Mouse (Mus musculus) forebrain, embryonic 14.5 days (tissue): ENCODE data around the gene Zbtb24. TPM values are rescaled to one million over a fixed set of nuclear protein-coding genes. Genes with fewer than 3 reads are reported as not detected.
"Not testable (repeated sequence)": the region's sequence is repeated elsewhere in the genome, so short reads cannot be mapped to it uniquely, and the experiment has no call there.

ENCODE experiments used
- ATAC-seq: fragments of 200-750 bp; cut with Nextera tagmentation; 2 replicates; pipeline ENCODE4 v1.8.0; 2017; ENCODE audit warnings: mild to moderate bottlenecking, moderate library complexity
- DNase-seq: peaks from one replicate; pipeline ENCODE4 v3.0.0-alpha.2; 2015; ENCODE audit warnings: low spot score
- H3K27ac ChIP-seq: fragments of 300-500 bp; sonication (generic); 2 replicates; pipeline ENCODE4 v1.5.1; 2014; ENCODE audit warnings: low read depth, mild to moderate bottlenecking, control low read depth, low read length, moderate library complexity
- H3K27me3 ChIP-seq: fragments of 300-500 bp; sonication (generic); replicated peaks from 2 replicates; pipeline ENCODE4 v1.6.1; 2014; ENCODE audit warnings: low read length, control low read depth, mixed read lengths; ENCODE audit not compliant: control insufficient read depth, insufficient read depth
- H3K36me3 ChIP-seq: fragments of 300-500 bp; sonication (generic); 2 replicates; pipeline ENCODE4 v1.6.1; 2014; ENCODE audit warnings: low read length, control low read depth; ENCODE audit not compliant: control insufficient read depth, insufficient read depth
- H3K4me1 ChIP-seq: fragments of 300-500 bp; sonication (generic); 2 replicates; pipeline ENCODE4 v1.6.1; 2014; ENCODE audit warnings: antibody characterized with exemption, low read length, control low read depth; ENCODE audit not compliant: control insufficient read depth, insufficient read depth
- H3K4me2 ChIP-seq: fragments of 300-500 bp; sonication (generic); 2 replicates; pipeline ENCODE4 v1.6.1; 2014; ENCODE audit warnings: mild to moderate bottlenecking, control low read depth, low read length
- H3K4me3 ChIP-seq: fragments of 300-500 bp; sonication (generic); 2 replicates; pipeline ENCODE4 v1.5.1; 2014; ENCODE audit warnings: low read depth, low read length, control low read depth
- H3K9ac ChIP-seq: fragments of 300-500 bp; sonication (generic); 2 replicates; pipeline ENCODE4 v1.6.1; 2014; ENCODE audit warnings: mild to moderate bottlenecking, low read length, control low read depth, moderate library complexity
- H3K9me3 ChIP-seq: fragments of 300-500 bp; sonication (generic); replicated peaks from 2 replicates; pipeline ENCODE4 v1.6.1; 2016; ENCODE audit warnings: low read length, control low read depth, mixed read lengths; ENCODE audit not compliant: control insufficient read depth
- WGBS: fragments of 180-500 bp; shearing (Covaris S2); extraction: QIAGEN DNeasy Blood & Tissue Kit; methylation state at CpG from one replicate; pipeline ENCODE4 v1.1.7; 2014; 5-methylcytosine and 5-hydroxymethylcytosine counted together
- polyA plus RNA-seq: library from polyadenylated mRNA; unstranded; fragments of >200 nt; fragmentation: Nextera tagmentation; extraction: Ambion mirVana; gene quantifications from 2 replicates; pipeline ENCODE4 v1.2.1, GENCODE M21; 2014

Gene Zbtb24
- 18.8 and 22.9 TPM in 2 replicates for polyA plus RNA-seq

DNA sequence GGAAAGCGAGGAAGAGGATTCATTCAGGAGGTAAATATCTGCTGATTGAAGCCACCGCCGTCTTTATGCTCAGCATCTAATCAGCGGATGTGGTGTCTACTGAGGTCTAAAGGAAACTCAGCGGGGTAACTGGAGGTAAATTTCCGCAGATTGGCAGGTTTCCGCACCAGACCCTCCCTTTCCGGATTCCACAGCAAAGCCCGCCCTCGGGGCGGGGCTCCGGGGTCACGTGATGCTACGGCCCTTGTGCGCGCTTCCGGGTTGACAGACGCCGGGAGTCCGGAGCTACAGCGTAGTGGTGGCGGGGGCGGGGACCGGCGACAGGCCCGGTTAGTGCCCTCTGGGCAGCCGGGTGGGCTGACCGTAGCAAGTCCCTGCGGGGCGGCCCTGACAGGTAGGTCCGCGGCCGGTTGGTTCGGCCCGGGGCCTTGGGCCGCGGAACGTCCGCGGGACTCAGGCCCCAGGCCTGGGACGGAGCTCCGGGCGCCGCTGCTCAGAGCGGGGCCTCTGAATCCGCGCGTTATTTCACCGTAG is at the start of gene Zbtb24:
Gene Zbtb24, plus strand, starts transcription at position 247 of the 534 bp plus-strand sequence.
- Histone ChIP-seq H3K27ac (peak within 1 kb of the TSS; percentile 64; the same call in 1 of the 2 replicates), H3K4me1 (peaks cover 9% of the 10 kb centered on the region), H3K4me2 (peak within 1 kb of the TSS; percentile 59), H3K4me3 (peak within 1 kb of the TSS; percentile 93), H3K9ac (peak within 1 kb of the TSS; percentile 81), H3K36me3 (peaks cover 27% of the 10 kb centered on the region), H3K9me3 (no peaks in the 10 kb centered on the region), H3K27me3 (no peaks in the 10 kb centered on the region)
- DNase-seq (peak; percentile 98), ATAC-seq (peak; percentile 97)
- under 1% methylated on average over 49 of the region's 49 CpGs for WGBS

DNA sequence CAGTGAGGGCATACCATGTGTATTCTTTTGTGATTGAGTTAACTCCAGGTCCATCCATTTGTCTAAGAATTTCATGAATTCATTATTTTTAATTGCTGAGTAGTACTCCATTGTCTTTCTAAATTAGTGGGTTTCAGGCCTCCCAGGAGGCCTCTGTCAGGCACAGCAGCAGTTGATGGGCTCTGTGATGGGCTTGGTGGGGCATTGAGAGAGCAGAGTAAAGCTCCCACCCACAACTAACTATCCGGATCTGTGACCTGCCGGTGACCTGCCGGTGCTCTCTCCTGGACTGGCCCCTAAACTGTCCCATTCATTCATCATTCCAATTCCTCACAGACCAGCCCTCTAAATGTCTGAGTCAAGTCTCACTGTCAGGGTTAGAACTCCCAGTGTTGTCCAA is 49.1 kb upstream of the Zbtb24 start:
- 85% methylated on average over 3 of the region's 3 CpGs for whole genome bisulfite sequencing
- Histone ChIP-seq H3K4me2 (no peak overlapping the region), H3K27me3 (no peaks in the 10 kb centered on the region), H3K36me3 (no peaks in the 10 kb centered on the region), H3K27ac (no peak overlapping the region), H3K9ac (no peak overlapping the region), H3K9me3 (no peaks in the 10 kb centered on the region), H3K4me1 (no peaks in the 10 kb centered on the region), H3K4me3 (no peak overlapping the region)
- no peak for ATAC-seq
- no peak for DNase-seq

DNA sequence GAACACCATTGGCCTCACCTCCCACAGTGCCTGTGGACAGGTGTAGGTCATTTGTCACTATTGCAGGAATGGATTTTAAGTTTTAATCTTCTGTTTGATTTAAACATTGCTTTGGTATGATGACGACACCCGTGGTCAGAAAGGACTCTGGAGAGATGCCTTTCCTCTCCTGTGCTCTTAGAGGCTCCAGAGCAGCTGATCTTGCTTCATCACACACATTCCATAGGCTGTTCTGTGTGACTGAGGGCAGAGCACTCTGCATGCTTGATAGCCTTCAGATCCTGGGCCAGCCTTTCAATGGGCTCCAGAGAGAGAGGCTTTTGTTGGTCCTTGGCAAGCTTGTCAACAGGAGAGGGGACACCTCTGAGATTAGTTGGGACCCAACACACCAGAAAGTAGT is 46.8 kb upstream of the Zbtb24 start:
- Histone ChIP-seq H3K27ac (no peak overlapping the region), H3K4me1 (no peaks in the 10 kb centered on the region), H3K36me3 (no peaks in the 10 kb centered on the region), H3K27me3 (no peaks in the 10 kb centered on the region), H3K9ac (no peak overlapping the region), H3K9me3 (no peaks in the 10 kb centered on the region), H3K4me3 (no peak overlapping the region), H3K4me2 (no peak overlapping the region)
- ATAC-seq (no peak), DNase-seq (no peak)
- WGBS: 69% methylated on average over 2 of the region's 2 CpGs

DNA sequence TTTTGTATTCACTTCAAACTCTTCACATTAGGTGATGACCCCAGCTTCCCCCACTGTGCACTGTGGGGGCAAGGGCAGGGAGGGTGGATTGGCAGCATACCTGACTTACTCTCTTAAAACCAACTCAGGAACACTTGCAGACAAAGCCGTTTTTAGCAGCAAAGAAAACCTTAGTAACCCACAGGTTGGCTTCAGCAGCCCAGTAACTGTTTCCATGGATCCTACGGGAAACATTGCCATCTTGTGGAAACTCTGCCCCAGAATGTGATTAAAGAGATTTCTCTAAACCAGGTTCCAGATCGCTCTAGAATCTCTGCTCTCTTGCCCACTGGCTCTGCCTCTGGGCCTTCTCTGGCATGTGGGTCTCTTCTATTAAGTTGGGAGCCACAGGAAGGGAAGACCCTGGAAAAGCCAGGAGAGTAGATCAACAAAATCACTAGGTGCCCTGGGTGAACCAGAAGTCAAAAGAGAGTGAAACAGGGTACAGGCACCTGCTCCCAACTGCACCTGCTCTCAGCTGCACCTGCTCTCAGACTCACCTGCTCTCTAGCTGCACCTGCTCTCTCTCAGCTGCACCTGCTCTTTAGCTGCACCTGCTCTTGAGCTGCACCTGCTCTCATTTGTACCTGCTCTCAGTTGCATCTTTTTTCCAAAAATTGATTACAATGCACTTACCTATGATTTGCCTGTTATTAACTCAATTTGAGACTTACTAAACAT is 46.1 kb upstream of the Zbtb24 start:
- 47% methylated on average over 3 of the region's 3 CpGs for whole genome bisulfite sequencing
- H3K36me3 ChIP-seq: no peaks in the 10 kb centered on the region
- H3K9me3 ChIP-seq: no peaks in the 10 kb centered on the region
- no peak for ATAC-seq
- DNase-seq: peak; percentile 44
- no peak overlapping the region for H3K4me2 ChIP-seq
- no peak overlapping the region for H3K27ac ChIP-seq
- no peak overlapping the region for H3K9ac ChIP-seq
- no peaks in the 10 kb centered on the region for H3K27me3 ChIP-seq
- no peaks in the 10 kb centered on the region for H3K4me1 ChIP-seq
- no peak overlapping the region for H3K4me3 ChIP-seq

DNA sequence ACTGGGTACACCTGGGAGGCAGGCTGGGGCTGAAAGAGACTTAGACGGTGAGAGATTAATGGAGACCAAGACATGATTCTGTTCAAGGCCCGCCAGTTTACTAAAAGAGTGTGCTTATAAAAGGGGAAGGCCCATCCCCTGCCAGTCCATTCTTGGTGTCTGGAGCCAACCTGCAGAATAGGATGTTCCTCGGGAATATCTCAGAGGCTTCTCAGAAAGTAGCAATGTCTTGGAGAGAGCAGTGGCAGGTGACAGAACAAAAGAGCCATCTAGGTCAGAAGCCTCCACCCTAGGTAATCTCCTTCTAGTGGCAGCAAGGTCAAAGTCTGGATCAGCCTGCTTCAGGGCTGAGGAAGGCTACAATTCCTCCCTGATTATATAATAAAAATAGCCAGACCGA is 40.0 kb upstream of the Zbtb24 start:
- not testable (repeated sequence) for H3K9ac ChIP-seq, ATAC-seq, H3K4me2 ChIP-seq, H3K4me3 ChIP-seq, H3K9me3 ChIP-seq, DNase-seq, H3K4me1 ChIP-seq, H3K27ac ChIP-seq, H3K27me3 ChIP-seq, H3K36me3 ChIP-seq
- 87% methylated on average over 4 of the region's 4 CpGs for WGBS

DNA sequence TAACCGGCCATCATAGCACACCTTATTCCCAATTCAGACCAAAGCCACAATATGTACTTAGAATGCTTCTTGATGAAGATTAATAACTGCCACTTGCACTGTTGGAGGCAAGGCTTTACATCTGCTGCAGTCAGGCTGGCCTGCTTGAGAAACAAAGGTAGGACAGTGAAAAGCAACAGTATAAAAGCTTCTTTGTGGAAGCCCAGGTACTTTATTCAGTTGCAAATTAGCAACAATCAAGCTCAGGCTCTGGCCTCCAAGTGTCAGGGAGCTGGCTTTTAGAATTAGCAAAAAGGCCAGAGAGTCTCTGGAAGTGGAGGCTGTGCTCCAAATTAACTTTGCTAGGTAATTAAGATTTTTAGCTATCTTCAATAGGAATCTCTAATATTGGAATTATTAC is 39.4 kb upstream of the Zbtb24 start:
- not testable (repeated sequence) for H3K4me1 ChIP-seq, H3K9ac ChIP-seq, DNase-seq, H3K27me3 ChIP-seq, H3K36me3 ChIP-seq, H3K4me3 ChIP-seq, H3K27ac ChIP-seq, ATAC-seq, H3K4me2 ChIP-seq, H3K9me3 ChIP-seq
- 96% methylated on average over 1 of the region's 1 CpGs for WGBS

DNA sequence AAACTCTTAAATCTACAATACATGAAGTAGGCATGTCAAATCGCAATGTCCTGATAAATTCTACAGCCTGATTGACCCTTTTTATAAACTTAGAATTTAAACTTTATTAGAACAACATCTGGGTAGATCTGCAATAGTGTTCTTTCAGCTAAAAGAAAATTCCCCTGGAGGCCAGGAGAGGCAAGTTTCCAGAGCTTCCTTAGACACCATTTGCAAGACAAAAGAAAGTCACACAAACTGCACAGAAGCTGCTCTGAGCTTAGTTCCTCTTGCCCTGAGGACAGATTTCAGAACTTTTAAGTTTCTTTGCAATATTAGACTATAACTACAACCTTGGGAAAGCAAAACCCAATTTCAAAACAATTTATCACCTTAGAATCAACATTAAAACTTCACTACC is 36.7 kb upstream of the Zbtb24 start:
- not testable (repeated sequence) for H3K36me3 ChIP-seq, DNase-seq, H3K9ac ChIP-seq, H3K27me3 ChIP-seq, ATAC-seq, H3K4me2 ChIP-seq, H3K27ac ChIP-seq, H3K4me3 ChIP-seq, H3K4me1 ChIP-seq, H3K9me3 ChIP-seq
- 92% methylated on average over 1 of the region's 1 CpGs for WGBS

DNA sequence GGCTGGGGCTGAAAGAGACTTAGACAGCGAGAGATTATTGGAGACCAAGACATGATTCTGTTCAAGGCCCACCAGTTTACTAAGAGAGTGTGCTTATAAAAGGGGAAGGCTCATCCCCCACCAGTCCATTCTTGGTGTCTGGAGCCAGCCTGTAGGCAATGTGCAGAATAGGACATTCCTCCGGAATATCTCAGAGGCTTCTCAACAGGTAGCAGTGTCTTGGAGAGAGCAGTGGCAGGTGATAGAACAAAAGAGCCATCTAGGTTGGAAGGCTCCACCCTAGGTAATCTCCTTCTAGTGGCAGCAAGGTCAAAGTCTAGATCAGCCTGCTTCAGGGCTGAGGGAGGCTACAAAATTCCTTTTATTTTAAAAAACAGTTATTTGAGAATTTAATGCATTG is 34.8 kb upstream of the Zbtb24 start:
- not testable (repeated sequence) for H3K9ac ChIP-seq, DNase-seq, H3K36me3 ChIP-seq, ATAC-seq, H3K27ac ChIP-seq, H3K4me1 ChIP-seq, H3K4me2 ChIP-seq, H3K4me3 ChIP-seq, H3K9me3 ChIP-seq, H3K27me3 ChIP-seq
- 87% methylated on average over 2 of the region's 2 CpGs for WGBS

DNA sequence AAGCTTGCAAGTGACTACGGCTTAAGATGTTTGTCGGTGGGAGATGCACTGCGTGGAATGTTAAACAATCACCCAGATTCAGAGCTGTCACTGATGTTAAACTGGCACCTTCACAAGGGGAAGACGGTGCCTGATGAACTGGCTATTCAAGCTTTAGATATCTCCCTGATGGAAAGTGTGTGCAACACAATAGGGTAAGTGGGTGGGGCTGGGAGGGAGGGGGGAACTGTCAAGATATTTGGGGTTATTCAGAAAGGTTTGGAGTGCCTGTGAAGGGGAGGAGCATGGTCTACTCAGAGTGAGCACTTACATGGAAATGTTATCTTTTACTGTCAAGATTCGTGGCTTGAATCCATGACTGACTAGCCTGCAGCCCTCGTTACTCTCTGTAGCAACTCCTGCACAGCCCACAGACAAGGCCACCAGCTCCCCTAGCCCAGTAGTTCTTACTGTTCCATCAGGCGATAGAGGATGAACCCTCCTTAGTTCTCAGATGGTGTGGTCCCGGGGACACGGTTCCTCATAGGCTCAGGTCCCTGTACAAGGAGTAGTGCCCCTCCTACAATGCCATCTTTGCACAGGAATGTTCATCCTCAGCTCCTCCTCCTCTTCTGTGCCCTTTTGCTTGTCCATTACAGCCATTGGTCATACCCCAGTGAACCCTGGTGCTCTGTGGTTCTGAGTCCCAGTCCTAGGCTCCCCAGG is 29.5 kb upstream of the Zbtb24 start:
- Histone ChIP-seq H3K4me2 (no peak overlapping the region), H3K4me1 (no peaks in the 10 kb centered on the region), H3K9me3 (peaks cover 2% of the 10 kb centered on the region; the same call in 1 of the 2 replicates), H3K9ac (no peak overlapping the region), H3K36me3 (no peaks in the 10 kb centered on the region), H3K4me3 (no peak overlapping the region), H3K27ac (no peak overlapping the region), H3K27me3 (no peaks in the 10 kb centered on the region)
- no peak for ATAC-seq
- no peak for DNase-seq
- 86% methylated on average over 9 of the region's 9 CpGs for WGBS
